Mouse (Mus musculus) stomach, postnatal 0 days (tissue): ENCODE data around the gene Lman2.

ENCODE experiments used
- CTCF ChIP-seq: IDR thresholded peaks from 2 replicates; pipeline ENCODE4 v1.5.1; 2016; ENCODE audit warnings: antibody characterized with exemption, low read depth, mild to moderate bottlenecking, moderate library complexity
- EP300 ChIP-seq: optimal IDR thresholded peaks from 2 replicates; pipeline ENCODE3; 2016; ENCODE audit warnings: antibody characterized with exemption

DNA sequence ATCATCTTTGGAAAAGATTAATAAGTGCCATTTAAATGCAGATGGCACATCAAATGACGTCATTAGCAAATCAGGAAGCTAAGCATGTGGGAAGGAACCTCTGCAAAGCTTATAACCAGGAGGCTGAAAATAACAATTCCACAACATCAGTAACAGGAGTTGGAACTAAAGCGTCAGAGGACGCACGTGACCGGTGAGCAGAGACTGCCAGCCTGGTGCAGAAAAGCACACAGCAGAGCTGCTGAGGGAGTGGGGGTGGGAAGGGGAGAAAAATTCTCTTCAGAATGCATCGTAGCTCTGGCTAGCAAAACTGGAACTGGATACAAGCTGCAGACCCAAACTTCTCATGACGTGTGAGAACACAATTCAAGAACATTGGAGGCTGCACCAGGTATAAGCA, 18.3 kb downstream of the Lman2 start:
- TF ChIP-seq CTCF: no peak
- no peak for TF ChIP-seq EP300
